Mouse (Mus musculus) naive thymus-derived CD4-positive, alpha-beta T cell, adult 5 months (primary cell): ENCODE measurements around the gene Bnip2. TPM values are rescaled to one million over a fixed set of nuclear protein-coding genes. Genes with fewer than 3 reads are reported as not detected.

Source experiments
- polyA plus RNA-seq: library from polyadenylated mRNA; unstranded; fragments of 100-300 nt; shearing (Covaris generic); gene quantifications from one replicate; pipeline ENCODE4 v1.2.1, GENCODE M21; 2017

The Bnip2 gene
- polyA plus RNA-seq, result 77.5 TPM

DNA sequence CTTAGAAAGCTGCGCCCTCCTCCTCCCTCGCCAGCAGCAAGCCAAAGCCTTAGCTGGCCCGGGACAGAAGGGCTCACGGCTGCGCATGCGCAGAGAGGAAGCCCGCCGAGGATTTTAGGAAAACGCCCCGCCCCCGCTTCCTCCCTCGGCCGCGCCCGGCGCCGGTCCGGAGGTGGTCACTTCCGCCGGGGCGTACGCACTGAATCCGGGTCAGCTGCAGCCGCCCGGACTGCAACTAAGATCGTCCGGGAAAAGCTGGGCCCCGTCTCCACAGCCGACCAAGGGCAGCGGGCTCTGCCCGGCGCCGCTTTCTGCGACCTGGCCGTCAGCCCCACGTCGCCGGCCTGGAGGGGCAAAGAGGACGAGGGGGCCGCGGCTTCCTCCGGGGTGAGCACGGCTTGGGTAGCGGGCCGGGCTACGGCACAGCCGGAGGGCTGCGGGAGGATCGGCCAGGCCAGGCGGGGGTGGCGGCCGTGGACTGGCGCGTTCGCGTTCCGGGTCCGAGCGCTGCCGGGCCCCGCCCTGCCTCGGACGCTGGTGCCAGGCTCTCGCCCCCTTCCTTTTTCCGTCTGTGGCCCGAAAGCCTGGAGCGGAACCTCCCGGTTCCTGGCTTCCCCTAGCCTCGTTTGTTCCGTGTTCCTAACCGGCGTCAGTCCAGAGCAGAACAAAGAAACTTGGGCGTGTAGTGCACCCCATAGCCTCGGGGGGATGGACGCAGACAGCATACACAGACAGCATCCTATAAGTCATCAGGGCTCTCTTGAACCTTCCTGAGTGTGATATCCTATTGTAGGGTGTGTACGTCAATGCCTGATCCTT lies at the start of gene Bnip2:
Bnip2 (plus strand) TSS at position 164 of the 819 bp plus-strand sequence.

DNA sequence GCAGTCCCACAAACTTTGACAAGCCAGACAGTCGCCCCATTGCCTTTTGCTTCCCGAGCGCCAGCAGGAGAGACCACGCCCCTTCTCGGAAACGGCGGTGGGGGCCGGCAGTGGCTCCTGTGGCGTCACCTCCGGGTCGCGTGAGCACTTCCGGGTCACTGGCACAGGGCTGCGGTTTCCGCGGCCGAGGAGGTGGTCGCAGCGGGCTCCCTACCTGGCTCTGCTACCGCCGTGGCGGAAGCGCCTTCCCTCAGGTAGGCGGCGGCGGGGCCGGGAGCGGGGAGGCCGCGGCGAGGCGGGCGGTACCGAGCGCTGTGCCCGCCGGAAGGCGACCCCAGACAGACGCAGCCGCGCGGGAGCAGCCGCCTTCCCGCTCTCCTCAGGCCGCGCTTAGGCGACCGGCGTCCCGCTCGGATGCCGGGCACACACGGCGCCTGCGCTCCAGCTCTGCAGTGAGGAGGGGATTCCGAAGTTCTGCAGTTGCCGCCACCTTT lies 23.2 kb downstream of the Bnip2 start, which contains the start of gene Gtf2a2:
Gtf2a2 (plus strand) TSS at position 143 of the 494 bp plus-strand sequence.

DNA sequence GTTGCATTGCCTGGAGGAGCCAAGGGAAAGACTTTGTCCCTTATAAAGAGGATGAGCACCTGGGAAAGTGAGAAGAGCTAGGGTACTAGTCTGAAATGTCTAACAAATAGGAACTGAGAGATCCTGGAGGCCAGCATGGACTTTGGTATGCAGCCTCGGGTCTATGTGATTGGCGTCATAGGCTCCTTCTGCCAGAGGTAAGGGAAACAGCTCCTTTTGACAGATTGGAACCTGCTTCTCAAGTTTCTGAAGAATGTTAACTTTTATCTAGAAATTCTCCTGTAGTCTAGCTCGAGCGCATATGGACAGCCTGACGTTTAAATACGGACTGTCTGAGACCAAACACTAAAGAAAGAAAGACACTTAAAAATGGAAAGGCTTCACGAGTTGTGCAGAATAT lies 48.7 kb downstream of the Bnip2 start, which contains the start of gene Gcnt3:
Gcnt3 (minus strand) TSS at position 101 of the 400 bp plus-strand sequence.

Other genes starting within 250 kb of the Bnip2 start
- gene Foxb1, start 228.5 kb upstream of the Bnip2 start, polyA plus RNA-seq, result not detected
- 134 TPM for gene Gtf2a2, start 23.1 kb downstream of the Bnip2 start, polyA plus RNA-seq
- gene Gcnt3, start 48.6 kb downstream of the Bnip2 start, polyA plus RNA-seq, result 0.07 TPM
- gene Fam81a, start 153.1 kb downstream of the Bnip2 start, polyA plus RNA-seq, result not detected
- 1.3 TPM for gene Myo1e, start 217.9 kb downstream of the Bnip2 start, polyA plus RNA-seq